Mouse (Mus musculus): Measurements from ENCODE around the gene Ciita. TPM values are rescaled to one million over a fixed set of nuclear protein-coding genes. Genes with fewer than 3 reads are reported as not detected.

Gene Ciita
- polyA plus RNA-seq, 1 experiment from 2014 or later: 0.16 TPM

DNA sequence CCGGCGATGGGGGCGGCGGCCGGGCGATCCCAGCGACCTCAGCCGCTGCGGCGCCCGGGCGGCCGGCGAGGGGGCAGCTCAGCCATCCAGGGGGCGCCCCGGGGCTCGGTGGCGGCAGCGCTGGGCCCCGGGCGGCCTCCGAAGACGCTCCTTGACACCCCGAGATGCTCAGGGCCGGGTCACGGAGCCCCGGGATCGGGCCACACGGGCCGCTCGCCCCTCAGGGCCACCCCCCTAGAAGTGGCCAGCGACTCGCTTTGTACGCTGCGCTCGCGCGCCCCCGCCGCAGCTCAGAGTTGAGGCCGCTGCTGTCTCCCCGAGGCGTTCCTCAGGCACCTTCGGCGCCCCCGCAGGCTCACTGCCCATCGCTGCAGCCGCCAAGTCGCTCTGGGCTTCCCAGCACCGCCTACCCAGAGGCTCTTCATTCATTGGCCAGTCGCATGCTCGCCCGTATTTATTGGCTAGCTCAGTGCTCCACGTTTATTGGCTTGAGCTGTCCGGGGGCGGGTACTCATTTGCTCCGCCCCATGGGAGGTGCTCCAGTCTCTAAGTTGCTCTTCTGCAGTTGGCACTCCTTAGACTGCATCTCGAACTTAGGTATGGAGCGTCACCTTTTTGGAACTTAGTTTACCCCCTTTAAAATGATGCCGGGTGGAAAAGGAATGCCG, 63.0 kb downstream of the Ciita start, which contains the start of gene Dexi:
Gene Dexi, minus strand, starts transcription at position 357 of the 668 bp plus-strand sequence.
- Histone ChIP-seq H3K27me3 (ENCODE audit: control insufficient read depth, insufficient read depth, low read length) (no peaks in the 10 kb centered on the region), H3K4me3 (ENCODE audit: low read depth, low read length) (peak within 1 kb of the TSS; percentile 94), H3K36me3 (ENCODE audit: control insufficient read depth, insufficient read depth, low read length) (no peaks in the 10 kb centered on the region), H3K4me1 (replicated peaks; ENCODE audit: control insufficient read depth, insufficient read depth) (peaks cover 17% of the 10 kb centered on the region), H3K27ac (replicated peaks) (peak within 1 kb of the TSS; percentile 86), H3K9me3 (ENCODE audit: control insufficient read depth, low read length) (no peaks in the 10 kb centered on the region), H3K9ac (ENCODE audit: low read length) (peak within 1 kb of the TSS; percentile 88), H3K4me2 (replicated peaks; ENCODE audit: low read depth) (peak within 1 kb of the TSS; percentile 99)
- ATAC-seq (ENCODE audit: low FRiP score, low TSS enrichment) (peak; percentile 94), DNase-seq (ENCODE audit: low spot score) (peak; percentile 94)
- TF ChIP-seq CTCF (IDR thresholded peaks at IDR 0.05; ENCODE audit: low read depth) (peak; percentile 44), EP300 (optimal IDR thresholded peaks at IDR 0.05) (no peak)
- WGBS: under 1% methylated on average over 55 of the region's 61 CpGs

DNA sequence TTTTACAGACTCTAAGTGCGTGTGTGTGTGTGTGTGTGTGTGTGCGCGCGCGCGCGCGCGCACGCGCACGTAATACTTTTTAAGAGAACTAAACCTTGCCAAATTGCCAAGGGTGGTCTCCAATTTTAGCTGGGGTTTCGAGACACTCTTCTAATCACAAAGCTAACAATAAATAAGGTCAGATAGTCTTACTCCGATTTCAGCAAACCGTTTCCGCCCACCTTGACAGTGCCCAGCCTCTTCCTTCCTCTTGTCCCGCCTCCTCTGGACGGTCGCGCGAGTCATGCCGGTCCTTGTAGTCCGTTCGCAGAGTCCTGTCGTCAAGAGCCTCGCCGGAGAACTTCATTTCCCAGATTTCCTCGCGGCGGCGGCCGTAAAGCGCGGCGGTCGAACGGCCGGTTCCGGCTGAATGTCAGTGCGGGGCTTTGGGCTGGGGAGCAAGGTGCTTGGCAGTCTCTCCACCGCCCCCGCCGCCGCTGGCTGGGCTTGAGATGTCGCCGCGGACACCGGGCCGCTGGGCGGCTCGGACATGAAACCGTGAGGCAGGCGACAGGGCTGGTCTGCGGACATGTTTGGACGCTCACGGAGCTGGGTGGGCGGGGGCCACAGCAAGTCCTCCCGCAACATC, 65.2 kb downstream of the Ciita start, which contains the start of gene Clec16a:
Gene Clec16a, plus strand, starts transcription at position 345 of the 628 bp plus-strand sequence.
- H3K9ac ChIP-seq (ENCODE audit: low read length): peak within 1 kb of the TSS; percentile 83
- peak; percentile 97 for DNase-seq (ENCODE audit: low spot score)
- H3K36me3 ChIP-seq (ENCODE audit: control insufficient read depth, insufficient read depth, low read length): no peaks in the 10 kb centered on the region
- ATAC-seq (ENCODE audit: low FRiP score, low TSS enrichment): peak; percentile 90
- peak within 1 kb of the TSS; percentile 95 for H3K4me3 ChIP-seq (ENCODE audit: low read depth, low read length)
- no peak for TF ChIP-seq CTCF (IDR thresholded peaks at IDR 0.05; ENCODE audit: low read depth)
- TF ChIP-seq EP300 (optimal IDR thresholded peaks at IDR 0.05): no peak
- peak within 1 kb of the TSS; percentile 72 for H3K4me2 ChIP-seq (replicated peaks; ENCODE audit: low read depth)
- H3K9me3 ChIP-seq (ENCODE audit: control insufficient read depth, low read length): no peaks in the 10 kb centered on the region
- WGBS: under 1% methylated on average over 58 of the region's 58 CpGs
- no peaks in the 10 kb centered on the region for H3K27me3 ChIP-seq (ENCODE audit: control insufficient read depth, insufficient read depth, low read length)
- peaks cover 12% of the 10 kb centered on the region for H3K4me1 ChIP-seq (replicated peaks; ENCODE audit: control insufficient read depth, insufficient read depth)
- H3K27ac ChIP-seq (replicated peaks): peak within 1 kb of the TSS; percentile 69

DNA sequence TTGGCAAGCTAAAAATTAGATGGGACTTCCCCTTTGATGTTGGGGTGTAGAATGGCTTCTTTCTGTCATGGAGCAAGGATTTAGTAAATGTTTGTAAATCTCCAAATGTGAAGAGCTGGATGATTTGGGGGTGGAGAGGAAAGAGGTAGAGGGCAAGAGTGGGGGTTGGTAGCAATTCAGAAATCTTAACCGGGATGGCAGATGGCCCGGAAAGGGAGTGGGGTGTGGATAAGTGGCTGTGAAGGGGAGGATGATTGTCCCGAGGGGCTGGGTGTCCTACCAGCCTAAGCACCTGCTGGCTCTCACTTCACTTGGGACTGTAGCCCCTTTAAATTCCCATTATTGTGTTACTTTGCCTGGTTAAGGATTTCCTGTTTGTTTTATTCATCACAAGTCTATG, 67.0 kb downstream of the Ciita start:
- TF ChIP-seq EP300 (optimal IDR thresholded peaks at IDR 0.05) (no peak), CTCF (IDR thresholded peaks at IDR 0.05; ENCODE audit: low read depth) (no peak)
- WGBS: 51% methylated on average over 3 of the region's 3 CpGs
- no peak overlapping the region for H3K9ac ChIP-seq (ENCODE audit: low read length)
- 0 out of 2 replicates have a peak, but pooled peaks cover 4% of the 10 kb centered on the region for H3K4me1 ChIP-seq (replicated peaks; ENCODE audit: control insufficient read depth, insufficient read depth)
- no peak overlapping the region for H3K4me2 ChIP-seq (replicated peaks; ENCODE audit: low read depth)
- H3K9me3 ChIP-seq (ENCODE audit: control insufficient read depth, low read length): no peaks in the 10 kb centered on the region
- ATAC-seq (ENCODE audit: low FRiP score, low TSS enrichment): no peak
- H3K36me3 ChIP-seq (ENCODE audit: control insufficient read depth, insufficient read depth, low read length): no peaks in the 10 kb centered on the region
- H3K4me3 ChIP-seq (ENCODE audit: low read depth, low read length): no peak overlapping the region
- H3K27ac ChIP-seq (replicated peaks): no peak overlapping the region
- no peaks in the 10 kb centered on the region for H3K27me3 ChIP-seq (ENCODE audit: control insufficient read depth, insufficient read depth, low read length)
- DNase-seq (ENCODE audit: low spot score): no peak

DNA sequence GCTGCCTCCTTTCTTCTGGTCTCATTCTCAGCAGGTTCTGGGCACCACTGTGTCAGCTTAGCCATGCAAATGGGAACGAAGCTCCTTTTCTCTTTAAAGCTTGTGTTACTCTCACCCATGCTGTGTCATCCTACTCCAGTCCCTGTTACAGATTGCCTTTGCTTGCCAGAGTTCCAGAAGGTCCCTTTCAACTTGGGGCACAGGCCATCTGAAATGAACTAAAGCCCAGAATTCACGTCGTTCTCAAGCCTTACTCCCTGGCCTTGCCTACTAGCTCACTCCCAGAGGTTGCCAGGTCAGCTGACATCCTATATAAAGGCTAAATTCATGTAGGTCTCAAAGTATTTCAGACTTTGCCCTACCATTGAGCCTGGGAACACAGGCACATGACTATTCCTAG, 69.1 kb downstream of the Ciita start:
- Histone ChIP-seq H3K4me3 (ENCODE audit: low read depth, low read length) (no peak overlapping the region), H3K27me3 (ENCODE audit: control insufficient read depth, insufficient read depth, low read length) (no peaks in the 10 kb centered on the region), H3K9ac (ENCODE audit: low read length) (no peak overlapping the region), H3K27ac (replicated peaks) (no peak overlapping the region), H3K4me1 (replicated peaks; ENCODE audit: control insufficient read depth, insufficient read depth) (0 out of 2 replicates have a peak, but pooled peaks cover 4% of the 10 kb centered on the region), H3K4me2 (replicated peaks; ENCODE audit: low read depth) (no peak overlapping the region), H3K36me3 (ENCODE audit: control insufficient read depth, insufficient read depth, low read length) (no peaks in the 10 kb centered on the region), H3K9me3 (ENCODE audit: control insufficient read depth, low read length) (no peaks in the 10 kb centered on the region)
- ATAC-seq (ENCODE audit: low FRiP score, low TSS enrichment) (no peak), DNase-seq (ENCODE audit: low spot score) (no peak)
- WGBS: 66% methylated on average over 3 of the region's 3 CpGs
- no peak for TF ChIP-seq EP300 (optimal IDR thresholded peaks at IDR 0.05)

DNA sequence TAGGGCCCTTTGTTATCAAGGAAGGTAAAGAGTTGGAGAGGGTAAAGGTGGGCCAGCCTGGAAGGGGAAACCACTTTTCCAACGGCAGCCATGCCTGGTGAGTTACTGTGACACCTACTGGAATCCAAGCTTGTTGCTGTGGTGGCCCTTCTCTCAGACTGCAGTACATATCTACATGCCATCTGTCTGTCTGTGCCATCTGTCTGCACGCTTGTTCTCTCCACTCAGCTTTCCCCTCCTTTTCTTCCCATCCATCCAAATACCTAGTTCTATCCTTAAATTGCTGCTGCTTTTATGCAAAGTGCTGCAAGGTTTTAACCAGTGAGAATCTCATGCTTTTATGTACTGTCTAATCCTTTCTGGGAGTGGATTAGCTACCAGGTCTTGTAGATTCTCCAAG, 69.7 kb downstream of the Ciita start:
- no peaks in the 10 kb centered on the region for H3K27me3 ChIP-seq (ENCODE audit: control insufficient read depth, insufficient read depth, low read length)
- H3K9me3 ChIP-seq (ENCODE audit: control insufficient read depth, low read length): no peaks in the 10 kb centered on the region
- H3K9ac ChIP-seq (ENCODE audit: low read length): no peak overlapping the region
- no peak overlapping the region for H3K27ac ChIP-seq (replicated peaks)
- 83% methylated on average over 2 of the region's 2 CpGs for WGBS
- no peak overlapping the region for H3K4me3 ChIP-seq (ENCODE audit: low read depth, low read length)
- TF ChIP-seq CTCF (IDR thresholded peaks at IDR 0.05; ENCODE audit: low read depth): no peak
- no peak for TF ChIP-seq EP300 (optimal IDR thresholded peaks at IDR 0.05)
- no peak for ATAC-seq (ENCODE audit: low FRiP score, low TSS enrichment)
- H3K4me1 ChIP-seq (replicated peaks; ENCODE audit: control insufficient read depth, insufficient read depth): 0 out of 2 replicates have a peak, but pooled peaks cover 4% of the 10 kb centered on the region
- no peaks in the 10 kb centered on the region for H3K36me3 ChIP-seq (ENCODE audit: control insufficient read depth, insufficient read depth, low read length)
- H3K4me2 ChIP-seq (replicated peaks; ENCODE audit: low read depth): no peak overlapping the region
- no peak for DNase-seq (ENCODE audit: low spot score)

DNA sequence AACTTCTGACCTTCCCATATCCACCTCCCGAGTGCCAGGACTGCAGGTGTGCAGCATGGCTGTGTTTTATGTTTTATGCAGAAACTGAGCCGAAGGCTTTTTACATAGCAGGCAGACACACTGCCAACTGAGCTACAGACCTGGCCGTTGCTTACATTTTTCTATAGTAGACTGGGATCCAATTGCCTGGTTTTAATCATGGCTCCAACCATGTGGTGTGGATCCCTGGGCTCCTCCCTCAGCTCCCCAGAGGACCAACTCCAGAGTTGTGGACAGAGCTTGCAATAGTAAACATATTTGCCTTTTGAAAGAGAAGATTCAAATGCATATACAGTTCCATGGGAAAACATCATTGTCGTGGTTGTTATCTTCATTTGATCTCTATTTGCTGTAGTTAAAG, 71.7 kb downstream of the Ciita start:
- H3K9me3 ChIP-seq (ENCODE audit: control insufficient read depth, low read length): no peaks in the 10 kb centered on the region
- no peak overlapping the region for H3K27ac ChIP-seq (replicated peaks)
- 67% methylated on average over 4 of the region's 4 CpGs for WGBS
- H3K36me3 ChIP-seq (ENCODE audit: control insufficient read depth, insufficient read depth, low read length): no peaks in the 10 kb centered on the region
- TF ChIP-seq EP300 (optimal IDR thresholded peaks at IDR 0.05) (no peak), CTCF (IDR thresholded peaks at IDR 0.05; ENCODE audit: low read depth) (no peak)
- no peak overlapping the region for H3K9ac ChIP-seq (ENCODE audit: low read length)
- H3K4me1 ChIP-seq (replicated peaks; ENCODE audit: control insufficient read depth, insufficient read depth): no peaks in the 10 kb centered on the region
- no peaks in the 10 kb centered on the region for H3K27me3 ChIP-seq (ENCODE audit: control insufficient read depth, insufficient read depth, low read length)
- H3K4me3 ChIP-seq (ENCODE audit: low read depth, low read length): no peak overlapping the region
- DNase-seq (ENCODE audit: low spot score): no peak
- ATAC-seq (ENCODE audit: low FRiP score, low TSS enrichment): no peak
- no peak overlapping the region for H3K4me2 ChIP-seq (replicated peaks; ENCODE audit: low read depth)

Measured in stomach, postnatal 0 days (tissue).